Mouse (Mus musculus): ENCODE measurements around the gene Ybx1.

DNA sequence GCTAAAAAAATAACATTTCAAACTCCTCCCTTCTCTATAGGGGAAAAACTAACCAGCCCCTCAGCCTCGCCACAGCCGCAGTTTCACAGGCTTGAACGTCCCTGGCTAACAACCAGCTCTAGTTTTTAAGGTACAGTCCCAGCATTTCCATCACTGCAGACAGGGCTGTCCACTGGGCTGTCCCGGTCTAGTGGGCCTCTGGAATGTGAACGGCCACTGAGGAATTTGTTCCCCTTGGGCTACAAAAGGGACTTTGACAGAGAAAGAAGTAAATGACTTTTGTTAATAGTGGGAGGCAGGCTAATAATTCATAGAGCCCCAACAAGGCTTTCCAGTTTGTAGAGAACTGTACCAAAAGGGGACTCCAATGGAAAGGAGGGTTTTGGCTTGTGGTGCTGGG lies 11.0 kb upstream of the Ybx1 start:
- no peak for TF ChIP-seq CTCF (IDR thresholded peaks at IDR 0.05; ENCODE audit: low read depth, low read length)
- no peak for TF ChIP-seq EP300 (IDR thresholded peaks at IDR 0.05; ENCODE audit: insufficient read depth, low read depth, low read length)

All from ES-Bruce4 (cell line).